Comparison of ENCODE assay signal across 9 mouse cellular contexts in the genomic region with DNA sequence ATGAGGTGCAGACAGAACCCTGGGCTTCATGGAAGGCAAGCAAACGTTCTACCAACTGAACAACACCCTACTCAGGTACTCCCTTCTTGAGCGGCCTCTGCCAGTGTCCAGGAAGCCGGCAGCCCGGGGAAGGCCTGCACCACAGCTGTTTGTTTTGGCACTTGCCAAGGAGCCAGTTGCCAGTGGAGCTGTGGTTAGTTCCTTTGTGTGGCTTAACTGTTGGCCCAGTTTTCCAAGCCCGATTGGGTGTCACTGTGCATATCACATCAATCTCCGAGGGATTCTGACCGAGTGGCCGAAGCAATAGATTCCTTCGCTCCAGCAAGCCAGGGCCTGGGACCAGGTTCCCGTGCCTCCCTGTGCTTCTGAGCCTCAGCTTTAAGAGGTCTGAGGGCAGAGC. TPM values are rescaled to one million over a fixed set of nuclear protein-coding genes. Genes with fewer than 3 reads are reported as not detected.
DNase-seq lines count a peak whose midpoint lies in the region; ATAC-seq lines count a peak whose summit lies in the region.
"Had no signal": no experiment of that assay in that cellular context is flagged by ENCODE, and none has a peak within 500 bp of the region (broad histone marks: within the 10 kb centered on the region; RNA-seq: fewer than 3 reads in every experiment).

No protein-coding gene starts in this region.

- no peaks in the 10 kb centered on the region for H3K27me3 ChIP-seq in hindbrain, embryonic 12.5 days
- H3K27me3 ChIP-seq in hindbrain, embryonic 14.5 days (ENCODE audit: control insufficient read depth, insufficient read depth, low read length) = no peaks in the 10 kb centered on the region

- peaks cover 45% of the 10 kb centered on the region for H3K4me1 ChIP-seq in hindbrain, embryonic 12.5 days
- peaks cover 29% of the 10 kb centered on the region for H3K4me1 ChIP-seq in hindbrain, embryonic 14.5 days (replicated peaks; ENCODE audit: control insufficient read depth, insufficient read depth, low read length)

- H3K27ac ChIP-seq in hindbrain, embryonic 12.5 days = 0 out of 2 replicates have a peak overlapping the region, but pooled peaks have one; percentile 19
- no peak overlapping the region for H3K27ac ChIP-seq in hindbrain, embryonic 14.5 days

- no peak overlapping the region for H3K4me3 ChIP-seq in hindbrain, embryonic 12.5 days
- H3K4me3 ChIP-seq in hindbrain, embryonic 14.5 days (replicated peaks; ENCODE audit: low read length) = no peak overlapping the region

- no peaks in the 10 kb centered on the region for H3K36me3 ChIP-seq in hindbrain, embryonic 12.5 days
- no peaks in the 10 kb centered on the region for H3K36me3 ChIP-seq in hindbrain, embryonic 14.5 days (replicated peaks; ENCODE audit: control insufficient read depth, insufficient read depth)

- no peak overlapping the region for H3K4me2 ChIP-seq in hindbrain, embryonic 12.5 days (replicated peaks)
- no peak overlapping the region for H3K4me2 ChIP-seq in hindbrain, embryonic 14.5 days (replicated peaks)

- DNase-seq in hindbrain, embryonic 14.5 days (ENCODE audit: low spot score) = no peak
- DNase-seq in thymus, postnatal 4 days = peak; percentile 58
- DNase-seq in thymus, adult 18-20 months = no peak
- DNase-seq in gastrocnemius, postnatal 25 days = peak; percentile 71
- no peak for DNase-seq in cerebellum, adult 9-10 months
- DNase-seq: cerebellum, adult 2 months; liver had no signal

- ATAC-seq in hindbrain, embryonic 12.5 days (ENCODE audit: low FRiP score) = no peak
- ATAC-seq in hindbrain, embryonic 14.5 days (ENCODE audit: low FRiP score) = no peak
- ATAC-seq in megakaryocyte progenitor cell, adult 5-6 weeks (replicated peaks; ENCODE audit: poor library complexity) = no peak

- no peaks in the 10 kb centered on the region for H3K9me3 ChIP-seq in hindbrain, embryonic 12.5 days (replicated peaks)
- no peaks in the 10 kb centered on the region for H3K9me3 ChIP-seq in hindbrain, embryonic 14.5 days (ENCODE audit: control insufficient read depth, low read length)

- 77% methylated on average over 10 of the region's 10 CpGs for WGBS in hindbrain, embryonic 12.5 days
- WGBS in hindbrain, embryonic 14.5 days = 67% methylated on average over 10 of the region's 10 CpGs

- H3K9ac ChIP-seq in hindbrain, embryonic 12.5 days = no peak overlapping the region
- H3K9ac ChIP-seq in hindbrain, embryonic 14.5 days = no peak overlapping the region

RNA-seq across cellular contexts. Expression of a gene that starts 25.5 kb away (rescaled TPM):
- 662 and 667 TPM in 2 replicates for polyA plus RNA-seq in hindbrain, embryonic 12.5 days (2016; fragmentation: Nextera tagmentation; extraction: Ambion mirVana)
- 446 and 460 TPM in 2 replicates for polyA plus RNA-seq in hindbrain, embryonic 14.5 days (2014; fragmentation: Nextera tagmentation; extraction: Ambion mirVana)
- 10 to 100 TPM; 36.4 to 48.2 TPM for total RNA-seq in gastrocnemius, postnatal 25 days (2021)
- 486 and 506 TPM in 2 replicates for total RNA-seq in megakaryocyte progenitor cell, adult 5-6 weeks (2015)
- 767 and 797 TPM in 2 replicates for total RNA-seq in megakaryocyte progenitor cell, adult 5-6 weeks (2017)

RNA-seq across cellular contexts. Expression of a gene that starts 32.8 kb away (rescaled TPM):
- polyA plus RNA-seq in hindbrain, embryonic 12.5 days (2016; fragmentation: Nextera tagmentation; extraction: Ambion mirVana) = 39.0 and 43.6 TPM in 2 replicates
- polyA plus RNA-seq in hindbrain, embryonic 14.5 days (2014; fragmentation: Nextera tagmentation; extraction: Ambion mirVana) = 79.5 and 97.7 TPM in 2 replicates
- 10 to 100 TPM; 30.4 to 42.0 TPM for total RNA-seq in gastrocnemius, postnatal 25 days (2021)
- total RNA-seq in megakaryocyte progenitor cell, adult 5-6 weeks (2015) = 7.8 and 11.4 TPM in 2 replicates
- total RNA-seq in megakaryocyte progenitor cell, adult 5-6 weeks (2017) = 1.3 and 3.6 TPM in 2 replicates

RNA-seq across cellular contexts. Expression of a gene that starts 50.2 kb away (rescaled TPM):
- 150 and 152 TPM in 2 replicates for polyA plus RNA-seq in hindbrain, embryonic 12.5 days (2016; fragmentation: Nextera tagmentation; extraction: Ambion mirVana)
- polyA plus RNA-seq in hindbrain, embryonic 14.5 days (2014; fragmentation: Nextera tagmentation; extraction: Ambion mirVana) = 75.6 and 85.0 TPM in 2 replicates
- 10 to 100 TPM; 25.2 to 26.4 TPM for total RNA-seq in gastrocnemius, postnatal 25 days (2021)
- 84.6 and 97.1 TPM in 2 replicates for total RNA-seq in megakaryocyte progenitor cell, adult 5-6 weeks (2015)
- total RNA-seq in megakaryocyte progenitor cell, adult 5-6 weeks (2017) = 50.8 and 85.5 TPM in 2 replicates

RNA-seq across cellular contexts. Expression of a gene that starts 56.0 kb away (rescaled TPM):
- 0.34 and 1.1 TPM in 2 replicates for polyA plus RNA-seq in hindbrain, embryonic 12.5 days (2016; fragmentation: Nextera tagmentation; extraction: Ambion mirVana)
- not detected in 2 replicates for polyA plus RNA-seq in hindbrain, embryonic 14.5 days (2014; fragmentation: Nextera tagmentation; extraction: Ambion mirVana)
- total RNA-seq in gastrocnemius, postnatal 25 days (2021) = under 1 TPM; 0.33 to 0.78 TPM
- total RNA-seq in megakaryocyte progenitor cell, adult 5-6 weeks (2015) = 188 and 202 TPM in 2 replicates
- total RNA-seq in megakaryocyte progenitor cell, adult 5-6 weeks (2017) = 286 and 295 TPM in 2 replicates

Comparison
In these comparisons a context has a peak if more than half of its experiments do, and no peak if none do; other contexts are left out.
1. DNase-seq: peak in thymus, postnatal 4 days (single experiment) and gastrocnemius, postnatal 25 days (single experiment); none in hindbrain, embryonic 14.5 days (single experiment), thymus, adult 18-20 months (0 of 2) and cerebellum, adult 9-10 months (single experiment).
2. RNA of a gene that starts 25.5 kb away (total RNA-seq): 486 to 797 TPM in megakaryocyte progenitor cell, adult 5-6 weeks; 36.4 to 48.2 TPM in gastrocnemius, postnatal 25 days; every median in the first group is over 4 times any median in the second.